Mouse (Mus musculus) CH12.LX (cell line): ENCODE results near the gene Atp7b. TPM values are rescaled to one million over a fixed set of nuclear protein-coding genes. Genes with fewer than 3 reads are reported as not detected.

ENCODE experiments used
- DNase-seq: peaks from one replicate; pipeline ENCODE4 v3.0.0-alpha.2; 2013; ENCODE audit errors: extremely low read depth
- H3K27ac ChIP-seq: 2 replicates; pipeline ENCODE4 v1.5.1; 2012; ENCODE audit warnings: low read depth, mild to moderate bottlenecking, control low read depth, moderate library complexity; ENCODE audit not compliant: insufficient read depth
- H3K27me3 ChIP-seq: replicated peaks from 2 replicates; pipeline ENCODE3; 2012; ENCODE audit warnings: inconsistent platforms
- H3K36me3 ChIP-seq, 2 experiments: replicated peaks in 1 of 2; 2 replicates each; pipeline versions ENCODE3 to v1.6.1; 2012; ENCODE audit warnings: inconsistent platforms in 1 of 2, low read length in 1 of 2, mild to moderate bottlenecking in 1 of 2, mixed read lengths in 1 of 2, moderate library complexity in 1 of 2; ENCODE audit not compliant: control insufficient read depth in 1 of 2, insufficient read depth in 1 of 2
- H3K4me1 ChIP-seq, 2 experiments: 2 replicates each; pipeline ENCODE4 v1.6.1; 2012; ENCODE audit warnings: inconsistent platforms in 1 of 2, moderate library complexity in 1 of 2; ENCODE audit not compliant: insufficient read depth in 2 of 2, control insufficient read depth in 1 of 2
- H3K4me2 ChIP-seq: 2 replicates; pipeline ENCODE4 v1.6.1; 2012; ENCODE audit warnings: low read depth, mild to moderate bottlenecking, control low read depth; ENCODE audit not compliant: poor library complexity, insufficient read depth, severe bottlenecking
- H3K4me3 ChIP-seq, 3 experiments: fragments of 150-350 bp in 1 of 3; sonication (generic) in 1 of 3; replicated peaks in 1 of 3; 2 replicates each; pipeline versions ENCODE3 to v1.5.1; 2011 to 2012; ENCODE audit warnings: low read depth in 2 of 3, low read length in 2 of 3, mild to moderate bottlenecking in 2 of 3, moderate library complexity in 2 of 3, control low read depth in 1 of 3, improper control_type of control experiment in 1 of 3, inconsistent platforms in 1 of 3, mixed read lengths in 1 of 3; ENCODE audit not compliant: poor library complexity in 1 of 3
- H3K79me2 ChIP-seq: replicated peaks from 2 replicates; pipeline ENCODE4 v1.6.1; 2012; ENCODE audit warnings: mild to moderate bottlenecking, moderate library complexity; ENCODE audit not compliant: control insufficient read depth, poor library complexity, insufficient read depth, severe bottlenecking; ENCODE audit errors: extremely low read depth
- H3K9ac ChIP-seq: 2 replicates; pipeline ENCODE4 v1.6.1; 2012; ENCODE audit warnings: low read depth, mild to moderate bottlenecking, control low read depth, moderate library complexity; ENCODE audit not compliant: insufficient read depth
- H3K9me3 ChIP-seq: replicated peaks from 2 replicates; pipeline ENCODE3; 2012; ENCODE audit warnings: low read length, inconsistent platforms, mixed read lengths
- BHLHE40 ChIP-seq: IDR thresholded peaks from 2 replicates; pipeline ENCODE4 v1.6.1; 2011; ENCODE audit warnings: mild to moderate bottlenecking, low read depth, low read length, improper control_type of control experiment
- CHD1 ChIP-seq: IDR thresholded peaks from 2 replicates; pipeline ENCODE4 v1.6.1; 2012; ENCODE audit warnings: low read depth, low read length, improper control_type of control experiment, inconsistent platforms
- CTCF ChIP-seq, 2 experiments: IDR thresholded peaks in 1 of 2; conservative IDR thresholded peaks in 1 of 2; 2 replicates each; pipeline ENCODE4 v1.5.1; 2011 to 2012; ENCODE audit warnings: low read depth in 2 of 2, low read length in 2 of 2, improper control_type of control experiment in 1 of 2, inconsistent platforms in 1 of 2, mild to moderate bottlenecking in 1 of 2, moderate library complexity in 1 of 2
- ELF1 ChIP-seq: IDR thresholded peaks from 2 replicates; pipeline ENCODE4 v1.6.1; 2014; ENCODE audit warnings: low read depth, mild to moderate bottlenecking, inconsistent platforms, low read length, improper control_type of control experiment
- ETS1 ChIP-seq: conservative IDR thresholded peaks from 2 replicates; pipeline ENCODE4 v1.6.1; 2012; ENCODE audit warnings: low read depth, mild to moderate bottlenecking, inconsistent platforms, low read length, improper control_type of control experiment, moderate library complexity
- GABPA ChIP-seq: IDR thresholded peaks from 2 replicates; pipeline ENCODE4 v1.6.1; 2012; ENCODE audit warnings: low read depth, low read length, improper control_type of control experiment, inconsistent platforms; ENCODE audit not compliant: insufficient replicate concordance
- HCFC1 ChIP-seq: IDR thresholded peaks from 2 replicates; pipeline ENCODE4 v1.6.1; 2012; ENCODE audit warnings: low read depth, mild to moderate bottlenecking, inconsistent platforms, low read length, improper control_type of control experiment
- KAT2A ChIP-seq: IDR thresholded peaks from 2 replicates; pipeline ENCODE4 v1.6.1; 2012; ENCODE audit warnings: low read length, improper control_type of control experiment, inconsistent platforms; ENCODE audit not compliant: insufficient replicate concordance
- MAFK ChIP-seq: IDR thresholded peaks from 2 replicates; pipeline ENCODE4 v1.6.1; 2011; ENCODE audit warnings: low read length, improper control_type of control experiment; ENCODE audit not compliant: insufficient replicate concordance
- MAX ChIP-seq: IDR thresholded peaks from 2 replicates; pipeline ENCODE4 v1.6.1; 2011; ENCODE audit warnings: low read length, improper control_type of control experiment
- MAZ ChIP-seq: IDR thresholded peaks from 2 replicates; pipeline ENCODE4 v1.6.1; 2012; ENCODE audit warnings: low read depth, mild to moderate bottlenecking, inconsistent platforms, low read length, improper control_type of control experiment, moderate library complexity
- MEF2A ChIP-seq: IDR thresholded peaks from 2 replicates; pipeline ENCODE4 v1.6.1; 2014; ENCODE audit warnings: low read depth, mild to moderate bottlenecking, inconsistent platforms, low read length, improper control_type of control experiment, borderline replicate concordance
- MXI1 ChIP-seq: IDR thresholded peaks from 2 replicates; pipeline ENCODE4 v1.6.1; 2011; ENCODE audit warnings: mild to moderate bottlenecking, low read depth, low read length, improper control_type of control experiment
- MYC ChIP-seq: IDR thresholded peaks from 2 replicates; pipeline ENCODE4 v1.6.1; 2011; ENCODE audit warnings: low read depth, mild to moderate bottlenecking, improper control_type of control experiment, low read length
- NELFE ChIP-seq: IDR thresholded peaks from 2 replicates; pipeline ENCODE4 v1.6.1; 2011; ENCODE audit warnings: low read depth, low read length, improper control_type of control experiment
- PAX5 ChIP-seq: IDR thresholded peaks from 2 replicates; pipeline ENCODE4 v1.6.1; 2012; ENCODE audit warnings: low read length, inconsistent platforms, mixed read lengths
- POLR2AphosphoS2 ChIP-seq: IDR thresholded peaks from 2 replicates; pipeline ENCODE4 v1.6.1; 2011; ENCODE audit warnings: low read depth, low read length, improper control_type of control experiment
- RAD21 ChIP-seq: IDR thresholded peaks from 2 replicates; pipeline ENCODE4 v1.6.1; 2011; ENCODE audit warnings: low read depth, mild to moderate bottlenecking, low read length, improper control_type of control experiment, moderate library complexity
- RCOR1 ChIP-seq: conservative IDR thresholded peaks from 2 replicates; pipeline ENCODE4 v1.6.1; 2012; ENCODE audit warnings: low read depth, mild to moderate bottlenecking, inconsistent platforms, low read length, improper control_type of control experiment
- SMC3 ChIP-seq: IDR thresholded peaks from 2 replicates; pipeline ENCODE4 v1.6.1; 2011; ENCODE audit warnings: low read depth, low read length, improper control_type of control experiment
- USF2 ChIP-seq: conservative IDR thresholded peaks from 2 replicates; pipeline ENCODE4 v1.6.1; 2011; ENCODE audit warnings: low read depth, low read length, improper control_type of control experiment
- ZKSCAN1 ChIP-seq: IDR thresholded peaks from 2 replicates; pipeline ENCODE4 v1.6.1; 2012; ENCODE audit warnings: low read depth, inconsistent platforms, low read length, improper control_type of control experiment, borderline replicate concordance
- ZNF384 ChIP-seq: IDR thresholded peaks from 2 replicates; pipeline ENCODE4 v1.6.1; 2012; ENCODE audit warnings: low read depth, low read length, improper control_type of control experiment, inconsistent platforms
- dilution Hi-C: fragments of 300-500 bp; cut with MboI; formaldehyde crosslinking; loops from 2 replicates; pipeline ENCODE4 v1.14.3; 2020; ENCODE audit warnings: low sequenced_read_pairs; ENCODE audit not compliant: extremely low pct_unique_long_range_greater_than_20kb, extremely low pct_ligation_motif_present
- in situ Hi-C: fragments of 300-500 bp; cut with MboI; formaldehyde crosslinking; loops from 3 replicates; pipeline ENCODE4 v1.14.3; 2019; ENCODE audit warnings: low sequenced_read_pairs, low pct_ligation_motif_present, low pct_unique_long_range_greater_than_20kb, mixed read lengths
- polyA plus RNA-seq: library from polyadenylated mRNA; unstranded; fragments of >175 nt; gene quantifications from 2 replicates; pipeline ENCODE4 v1.2.1, GENCODE M21; 2012; ENCODE audit warnings: low read depth; ENCODE audit not compliant: insufficient read length
- total RNA-seq, 2 experiments: library from RNA; depleted of rRNA; stranded (reverse); fragments of 300-350 nt in 1 of 2; fragments of >200 nt in 1 of 2; gene quantifications; 2 replicates each; pipeline ENCODE4 v1.2.3; 2012 to 2014

The Atp7b gene
- total and polyA plus RNA-seq, 3 experiments: 0.51 to 3.1 (median 1.2) TPM

GRCm38 (mm10) chr8:22040153-22040509 lies 20.0 kb downstream of the Atp7b start:
- no peak overlapping the region for H3K27ac ChIP-seq
- H3K4me2 ChIP-seq: no peak overlapping the region
- TF ChIP-seq SMC3 (no peak), RCOR1 (no peak), ETS1 (no peak), CTCF (conservative IDR thresholded peaks at IDR 0.05 in 1 of 2, IDR thresholded peaks at IDR 0.05 in 1 of 2; ENCODE audit: low read depth in 2 of 2, low read length in 2 of 2) (no peak), ZNF384 (no peak), PAX5 (no peak), POLR2AphosphoS2 (no peak)
- H3K79me2 ChIP-seq: no peaks in the 10 kb centered on the region
- no peaks in the 10 kb centered on the region for H3K36me3 ChIP-seq
- H3K9me3 ChIP-seq: peaks cover 2% of the 10 kb centered on the region
- in situ Hi-C loops (no loop called here), dilution Hi-C loops (no loop called here)
- peaks cover 56% of the 10 kb centered on the region for H3K27me3 ChIP-seq
- no peak overlapping the region for H3K9ac ChIP-seq
- peaks cover 0 to 4% of the 10 kb centered on the region in 2 experiments; a peak in 2 of 4 replicates for H3K4me1 ChIP-seq
- H3K4me3 ChIP-seq: no peak overlapping the region
- DNase-seq: no peak

DNA sequence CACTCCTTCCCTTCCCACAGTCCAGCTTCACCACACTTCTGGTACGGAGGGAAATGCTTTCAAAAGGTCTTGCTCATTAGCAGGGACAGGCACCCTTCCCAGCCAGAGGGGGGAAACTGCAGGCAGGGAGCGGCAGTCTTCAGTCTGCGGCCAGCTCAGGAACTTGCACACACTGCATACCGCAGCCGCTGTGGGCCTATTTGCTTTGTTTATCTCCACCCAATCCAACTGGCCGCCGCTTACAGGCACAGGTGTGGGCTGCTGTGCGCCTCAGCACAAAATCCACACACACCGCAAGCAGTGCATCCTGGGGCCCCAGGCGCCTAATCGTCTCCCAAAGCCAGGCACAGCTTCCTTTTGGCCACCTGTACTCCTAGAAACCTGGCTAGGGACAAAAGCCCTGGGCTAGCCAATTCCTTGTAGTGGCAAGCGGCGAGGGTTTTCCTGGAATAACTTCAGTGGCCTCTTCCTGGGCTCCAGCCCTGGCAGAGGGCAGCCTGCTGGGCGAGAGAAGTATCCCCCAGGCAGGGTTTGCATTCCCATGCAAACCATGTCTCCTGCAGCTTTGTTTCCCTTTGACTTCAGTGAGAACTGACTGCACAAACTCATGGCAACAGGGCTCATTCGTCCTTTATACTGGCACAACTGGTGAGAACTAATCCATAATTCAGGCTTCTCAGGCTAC lies 20.5 kb downstream of the Atp7b start:
- H3K9ac ChIP-seq: no peak overlapping the region
- no peaks in the 10 kb centered on the region for H3K36me3 ChIP-seq
- H3K4me2 ChIP-seq: no peak overlapping the region
- peaks cover 2% of the 10 kb centered on the region for H3K9me3 ChIP-seq
- H3K4me1 ChIP-seq: peaks cover 0 to 4% of the 10 kb centered on the region in 2 experiments; a peak in 2 of 4 replicates
- H3K27me3 ChIP-seq: peaks cover 61% of the 10 kb centered on the region
- H3K79me2 ChIP-seq: no peaks in the 10 kb centered on the region
- H3K4me3 ChIP-seq: no peak overlapping the region
- no peak for DNase-seq
- in situ Hi-C loops: no loop called here
- H3K27ac ChIP-seq: no peak overlapping the region
- dilution Hi-C loops: no loop called here
- no peak for TF ChIP-seq ELF1
- TF ChIP-seq RAD21: no peak
- no peak for TF ChIP-seq MXI1
- no peak for TF ChIP-seq GABPA
- no peak for TF ChIP-seq MAFK
- no peak for TF ChIP-seq NELFE
- TF ChIP-seq PAX5: no peak
- no peak for TF ChIP-seq RCOR1

DNA sequence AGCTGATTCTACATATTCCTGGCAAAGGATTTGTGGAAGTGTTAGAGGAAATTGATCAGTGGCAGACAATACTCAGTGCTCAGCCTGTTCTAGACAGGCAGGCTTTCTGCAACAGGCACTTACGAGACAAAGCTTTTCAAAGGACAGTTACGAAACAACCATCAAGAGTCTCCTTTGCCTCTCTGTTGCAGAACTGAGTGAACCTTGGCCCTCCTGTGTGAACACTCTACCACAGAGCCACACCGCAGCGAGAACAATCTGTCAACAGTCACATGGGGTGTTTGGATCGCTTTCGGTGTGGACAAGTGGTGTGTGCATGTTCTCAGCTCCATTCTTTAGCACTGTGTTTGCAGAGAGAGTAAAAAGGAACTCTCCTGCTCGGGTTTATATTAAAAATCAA lies 23.1 kb downstream of the Atp7b start:
- no peak for DNase-seq
- Histone ChIP-seq H3K9ac (no peak overlapping the region), H3K36me3 (no peaks in the 10 kb centered on the region), H3K4me3 (no peak overlapping the region), H3K4me2 (no peak overlapping the region), H3K9me3 (peaks cover 2% of the 10 kb centered on the region), H3K27me3 (peaks cover 68% of the 10 kb centered on the region), H3K27ac (no peak overlapping the region), H3K79me2 (no peaks in the 10 kb centered on the region), H3K4me1 (peaks cover 0 to 4% of the 10 kb centered on the region in 2 experiments; a peak in 2 of 4 replicates)
- dilution Hi-C loops (no loop called here), in situ Hi-C loops (no loop called here)
- no peak for TF ChIP-seq MYC
- TF ChIP-seq USF2: no peak
- TF ChIP-seq ELF1: no peak
- no peak for TF ChIP-seq MAFK
- no peak for TF ChIP-seq ETS1
- TF ChIP-seq BHLHE40: no peak
- no peak for TF ChIP-seq MAZ
- no peak for TF ChIP-seq GABPA
- no peak for TF ChIP-seq RAD21
- no peak for TF ChIP-seq SMC3
- TF ChIP-seq MEF2A: no peak
- TF ChIP-seq CTCF (conservative IDR thresholded peaks at IDR 0.05 in 1 of 2, IDR thresholded peaks at IDR 0.05 in 1 of 2; ENCODE audit: low read depth in 2 of 2, low read length in 2 of 2): no peak
- TF ChIP-seq CHD1: no peak
- no peak for TF ChIP-seq PAX5
- no peak for TF ChIP-seq KAT2A
- TF ChIP-seq MAX: no peak
- TF ChIP-seq ZKSCAN1: no peak
- TF ChIP-seq HCFC1: no peak
